Mouse (Mus musculus) cerebellum, postnatal 10 days (tissue): ENCODE measurements at regions not wholly inside any gene's neighbourhood (a gene's known extent, or its start where the extent isn't known, plus 50 kb on each side); places are given as distances from the start of the nearest gene placed in this dataset.
A peak's percentile ranks its signal among the peaks of the same experiment; 100 is the strongest.

Experiments used
- DNase-seq, 2 experiments: peaks; one replicate each; pipeline ENCODE4 v3.0.0; 2021; ENCODE audit warnings: mixed read lengths in 2 of 2

DNA sequence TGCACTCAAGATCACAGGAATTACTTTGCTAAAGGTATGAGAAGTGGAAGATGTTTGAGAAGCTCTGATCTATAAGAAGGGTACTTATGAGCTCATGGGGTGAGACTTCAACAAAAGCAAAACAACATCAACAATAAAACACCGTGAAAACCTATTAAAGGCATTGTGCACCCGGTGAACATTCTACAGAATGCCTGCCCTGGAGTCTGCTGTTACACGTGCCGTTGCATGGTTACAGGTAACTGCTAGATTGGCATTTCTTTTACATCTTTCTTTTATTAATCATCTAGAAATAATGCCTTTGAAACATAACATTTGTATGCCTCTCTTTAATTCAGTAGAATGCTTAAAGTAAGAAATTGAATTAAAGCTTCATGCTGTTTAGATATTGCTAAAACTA lies 661.0 kb downstream of the Pcdh18 start:
- DNase-seq: no peak

DNA sequence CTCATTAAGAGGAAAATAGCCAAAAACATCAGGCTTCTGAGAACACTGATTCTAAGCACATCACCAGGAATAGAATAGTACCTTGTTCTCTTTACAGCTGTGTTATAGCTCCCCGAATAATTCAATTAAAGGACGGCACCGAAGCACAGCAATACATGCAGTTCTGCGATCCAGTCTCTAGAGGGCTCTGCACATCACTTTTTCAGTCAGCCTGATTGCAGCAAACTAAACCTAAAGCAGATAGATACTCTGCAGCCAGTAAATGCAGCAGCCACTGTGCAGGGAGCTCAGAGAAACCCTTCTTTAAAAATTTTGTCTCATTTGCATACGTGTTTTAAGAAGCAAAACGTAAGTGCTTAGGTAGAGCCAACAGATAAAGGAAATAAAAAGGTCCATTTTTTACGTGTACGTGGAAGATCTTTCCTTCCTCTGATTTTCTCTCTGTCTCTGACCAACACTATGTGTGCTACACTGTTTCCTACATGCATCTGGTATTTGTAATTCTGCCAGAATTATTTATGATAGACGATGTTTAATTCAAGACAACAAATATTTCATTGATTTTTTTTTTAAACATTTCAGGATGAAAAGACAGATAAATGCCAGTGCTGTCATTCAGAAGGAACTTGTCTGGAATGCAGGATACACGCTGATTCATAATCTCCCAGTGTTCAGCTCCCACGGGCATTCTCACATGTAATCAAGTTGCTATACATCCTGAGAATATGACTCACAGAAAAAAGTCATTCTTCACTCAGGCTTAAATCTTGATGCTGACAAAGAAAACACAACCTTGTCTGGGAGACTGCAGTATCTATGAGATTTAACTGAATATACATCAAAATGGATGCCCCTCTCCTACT lies 663.1 kb downstream of the Pcdh18 start:
- peak; percentile 76 to 80 for DNase-seq

DNA sequence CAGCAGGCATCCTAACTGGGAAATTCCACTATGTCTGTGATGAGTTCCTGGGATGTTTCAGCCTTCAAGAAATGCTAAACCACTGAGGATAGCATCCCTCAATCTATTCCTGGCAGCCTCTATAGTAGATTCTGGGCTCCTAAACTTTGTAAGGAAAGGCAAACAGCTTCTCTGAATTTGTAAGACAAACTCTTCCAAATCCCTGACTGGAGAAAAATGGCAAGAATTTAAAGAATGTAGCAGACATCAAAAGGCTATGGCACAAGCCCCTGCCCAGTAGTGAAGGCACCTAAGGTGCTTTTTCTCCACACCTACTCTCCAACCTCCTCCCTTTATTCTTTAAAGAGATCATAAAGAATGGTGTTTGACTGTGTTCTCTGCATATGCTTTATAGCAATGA lies 688.3 kb downstream of the Pcdh18 start:
- no peak for DNase-seq

GRCm38 (mm10) chr3:49062081-49062480 lies 695.0 kb downstream of the Pcdh18 start:
- no peak for DNase-seq

DNA sequence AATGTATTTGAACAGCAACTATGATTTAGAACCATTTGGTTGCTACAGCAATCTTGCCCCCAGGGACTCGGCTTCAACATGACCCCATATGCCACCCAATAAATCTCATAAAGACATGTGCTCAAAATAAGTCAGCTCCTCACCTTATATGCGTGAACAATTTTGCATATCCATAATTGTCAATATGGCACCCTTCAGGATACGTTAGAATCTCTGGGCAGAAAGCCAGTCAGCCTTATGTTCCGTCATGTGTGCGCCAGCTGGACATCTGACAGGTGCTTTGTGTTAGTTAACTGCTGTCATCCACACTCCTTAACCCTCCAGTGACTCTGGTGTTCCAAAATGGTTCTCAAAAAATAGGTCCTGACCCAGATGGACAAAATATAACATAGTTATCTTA lies 724.1 kb downstream of the Pcdh18 start:
- peak; percentile 97 for DNase-seq

GRCm38 (mm10) chr3:49009211-49009967 lies 747.7 kb downstream of the Pcdh18 start:
- DNase-seq: peak; percentile 20 to 25
